Mouse (Mus musculus) right cerebral cortex, postnatal 4 days (tissue): ENCODE measurements at regions not wholly inside any gene's neighbourhood (a gene's known extent, or its start where the extent isn't known, plus 50 kb on each side); places are given as distances from the start of the nearest gene placed in this dataset.

Experiments used
- DNase-seq: peaks from one replicate; pipeline ENCODE4 v3.0.0-alpha.2; 2022

DNA sequence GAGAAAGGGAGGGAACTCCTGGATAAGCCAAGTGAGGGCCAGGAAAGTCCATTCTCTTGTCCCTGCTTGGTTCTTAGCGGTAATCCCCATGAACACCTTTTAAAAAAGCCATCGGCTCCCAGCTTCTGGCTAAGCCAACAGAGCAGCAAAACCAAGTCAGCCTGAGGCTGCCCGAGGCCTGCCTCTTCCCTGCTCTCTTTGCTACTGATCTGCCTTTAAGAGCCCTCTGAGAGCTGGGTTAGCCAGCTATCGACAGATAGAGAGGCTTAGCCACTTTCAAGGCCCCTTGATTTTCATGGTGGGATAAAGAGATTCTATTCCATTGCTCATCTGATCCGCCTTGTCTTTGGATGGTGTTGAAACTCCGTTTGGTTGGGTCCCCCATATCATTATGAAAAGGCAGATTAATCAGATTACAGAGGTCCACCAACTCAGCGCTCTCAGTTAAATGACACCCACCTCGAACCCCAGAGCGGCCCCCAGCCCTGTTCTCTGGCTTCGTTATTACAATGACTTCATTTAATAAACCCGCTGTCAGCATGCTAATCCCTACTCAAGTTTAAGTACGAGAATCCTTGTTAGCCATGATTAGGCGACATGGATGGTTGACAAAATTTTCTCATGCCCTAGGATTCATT is 66.1 kb downstream of the Slc4a3 start:
- no peak for DNase-seq

DNA sequence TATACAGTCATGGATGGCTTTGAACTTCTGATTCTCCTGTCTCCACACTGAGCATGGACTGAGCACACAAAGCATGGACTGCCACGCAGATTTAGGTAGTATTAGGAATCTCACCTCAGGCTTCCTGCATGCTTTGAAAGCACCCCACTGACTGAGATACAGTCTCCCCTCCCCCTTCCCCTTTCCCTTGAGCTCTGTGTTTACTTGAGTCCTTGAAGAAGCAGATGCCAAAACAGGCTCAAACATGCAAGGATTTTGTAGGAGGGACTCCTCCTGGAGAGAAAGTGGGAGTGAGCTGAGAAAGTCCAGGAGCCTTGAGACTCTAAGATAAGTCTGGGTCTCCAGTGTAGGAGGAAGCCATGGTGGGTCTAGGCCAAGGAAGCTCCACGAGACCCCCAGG is 67.1 kb downstream of the Slc4a3 start:
- no peak for DNase-seq

- no peak for DNase-seq
Observed at GRCm38 (mm10) chr1:75616971-75617370, 70.9 kb downstream of the Slc4a3 start.

DNA sequence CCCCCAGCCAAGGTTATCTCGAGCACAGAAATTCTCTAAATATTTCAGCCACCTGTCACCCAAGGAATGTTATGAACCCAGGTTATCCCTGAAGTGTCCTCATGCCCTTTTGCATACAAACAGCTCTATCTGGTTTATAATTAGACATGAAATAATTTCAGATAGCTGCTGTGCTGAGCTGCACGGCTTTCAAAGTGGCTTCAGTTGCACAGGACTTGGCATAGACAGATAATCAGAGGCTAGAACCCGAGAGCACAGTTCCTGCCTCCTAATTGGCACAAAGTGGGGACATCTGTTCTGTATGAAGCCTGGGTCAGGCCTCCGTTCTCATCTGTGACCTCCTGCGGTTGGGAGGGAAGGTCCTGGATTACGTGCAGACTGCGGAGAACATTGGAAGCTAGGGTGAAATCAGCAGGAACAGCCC is 72.3 kb downstream of the Slc4a3 start:
- DNase-seq, result no peak

- DNase-seq, result no peak
Observed at GRCm38 (mm10) chr1:75630287-75630686, 84.2 kb downstream of the Slc4a3 start.

- no peak for DNase-seq
Observed at GRCm38 (mm10) chr1:75631729-75632128, 85.7 kb downstream of the Slc4a3 start.

- no peak for DNase-seq
Observed at GRCm38 (mm10) chr1:75635591-75635990, 89.5 kb downstream of the Slc4a3 start.

- no peak for DNase-seq
Observed at GRCm38 (mm10) chr1:75639031-75640001, 93.2 kb downstream of the Slc4a3 start.

GRCm38 (mm10) chr1:75642496-75642895 is 96.4 kb downstream of the Slc4a3 start:
- DNase-seq, result no peak

GRCm38 (mm10) chr1:75652547-75652946 is 106.5 kb downstream of the Slc4a3 start:
- peak; percentile 57 for DNase-seq

DNA sequence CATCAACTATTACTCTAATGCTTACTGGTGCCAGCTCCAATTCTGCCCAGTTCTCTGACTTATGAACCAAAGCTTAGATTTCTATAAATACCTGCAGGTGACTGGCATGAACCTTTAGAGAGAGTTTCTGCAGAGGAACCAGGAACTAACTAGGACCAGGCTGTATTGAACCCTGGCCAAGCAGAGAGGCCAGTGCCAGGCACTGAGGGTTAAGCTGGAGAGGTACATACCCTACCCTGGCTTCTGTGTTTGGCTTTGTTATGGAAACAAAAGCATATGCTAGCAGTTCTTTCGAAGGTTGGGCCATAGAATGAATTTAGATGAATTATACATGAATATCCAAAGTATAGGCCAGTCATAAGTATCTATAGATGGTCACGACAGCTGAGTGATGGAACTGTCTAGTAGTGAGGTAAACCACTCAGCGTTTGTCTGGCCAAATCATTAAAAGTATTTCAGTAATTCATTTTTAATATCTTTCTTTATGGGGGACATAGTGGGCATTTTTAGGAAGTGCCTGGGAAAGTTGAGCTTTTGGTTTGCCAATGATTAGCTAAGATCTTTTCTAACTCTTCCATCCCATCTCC is 107.0 kb downstream of the Slc4a3 start:
- DNase-seq, result no peak

DNA sequence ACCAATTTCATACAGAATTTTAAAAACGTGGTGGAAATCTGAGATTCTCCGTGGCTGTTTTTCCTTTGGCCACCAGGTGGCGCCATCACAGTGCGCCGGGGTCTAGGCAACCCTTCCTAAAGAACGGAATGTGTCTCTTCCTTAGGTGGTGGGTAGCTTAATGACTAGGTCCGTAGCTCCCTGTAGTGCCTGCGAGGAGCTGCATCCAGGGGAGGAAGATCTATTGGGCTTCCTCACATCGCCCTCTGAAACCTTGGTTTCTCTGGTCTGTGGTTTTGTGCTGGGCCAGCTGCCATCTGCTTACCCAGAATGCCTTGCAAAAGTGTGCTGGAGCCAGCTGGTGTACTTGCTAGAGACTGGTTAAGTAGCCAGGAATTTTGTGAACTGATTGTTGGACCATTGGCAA is 107.6 kb downstream of the Slc4a3 start:
- DNase-seq, result peak; percentile 80

DNA sequence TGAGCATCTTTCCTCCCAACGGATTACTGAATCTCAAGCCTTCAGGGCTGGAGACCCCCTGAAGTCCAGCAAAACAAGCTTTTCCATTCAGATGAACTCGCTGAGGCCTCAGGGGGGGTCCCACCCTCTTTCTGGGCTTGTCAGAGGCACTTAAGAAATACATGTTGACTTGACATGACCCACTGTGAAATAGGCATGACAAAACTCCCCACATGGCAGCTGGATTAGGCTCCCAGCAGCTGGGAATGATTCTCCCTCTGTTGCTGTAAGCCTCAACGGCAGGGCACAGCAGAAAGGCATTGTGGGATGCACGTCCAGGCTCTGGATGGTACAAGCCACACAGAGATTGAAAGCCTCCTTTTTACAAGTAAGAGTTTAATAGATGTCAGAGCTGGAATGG is 110.5 kb downstream of the Slc4a3 start:
- no peak for DNase-seq

GRCm38 (mm10) chr1:75660336-75661100 is 114.5 kb downstream of the Slc4a3 start:
- no peak for DNase-seq

DNA sequence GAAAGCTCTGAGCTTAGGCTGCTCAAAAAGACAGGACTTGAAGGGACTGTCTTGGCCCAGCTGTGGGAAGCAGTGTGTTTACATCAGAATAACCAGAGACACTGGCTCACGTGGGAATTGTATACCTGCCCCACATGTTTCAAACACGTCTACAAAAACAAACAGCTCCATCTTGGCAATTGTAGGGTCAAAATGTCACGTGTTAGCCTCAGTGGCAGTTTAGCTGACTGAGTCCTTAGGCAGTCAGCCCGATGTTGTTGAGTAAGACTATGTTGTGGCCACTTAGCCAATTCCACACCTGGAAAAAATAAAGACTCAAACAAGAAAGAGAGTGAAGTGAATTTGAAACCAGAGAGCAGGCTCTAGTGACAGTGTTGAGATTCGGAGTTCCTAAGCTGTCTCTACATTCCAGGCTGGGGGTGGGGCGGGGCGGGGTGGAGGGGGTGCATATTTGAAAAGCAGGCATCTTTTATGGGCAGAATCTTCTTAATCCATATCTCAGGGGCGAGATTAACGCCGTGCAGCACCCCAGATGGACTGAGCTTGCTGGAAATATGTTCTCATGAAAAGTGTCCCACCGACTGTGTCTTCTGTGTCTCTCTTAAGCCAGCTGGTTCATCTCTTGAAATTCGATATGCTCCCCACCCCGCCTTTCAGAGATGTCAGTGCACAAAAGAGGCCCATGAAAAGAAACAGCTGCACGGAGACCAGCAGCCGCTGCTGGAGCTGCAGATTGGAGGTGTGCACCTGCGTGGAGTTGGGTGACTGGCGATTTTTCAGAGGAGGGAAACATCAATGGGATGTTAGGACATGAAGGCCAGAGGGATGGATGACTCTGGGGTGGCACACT is 116.3 kb downstream of the Slc4a3 start:
- no peak for DNase-seq

DNA sequence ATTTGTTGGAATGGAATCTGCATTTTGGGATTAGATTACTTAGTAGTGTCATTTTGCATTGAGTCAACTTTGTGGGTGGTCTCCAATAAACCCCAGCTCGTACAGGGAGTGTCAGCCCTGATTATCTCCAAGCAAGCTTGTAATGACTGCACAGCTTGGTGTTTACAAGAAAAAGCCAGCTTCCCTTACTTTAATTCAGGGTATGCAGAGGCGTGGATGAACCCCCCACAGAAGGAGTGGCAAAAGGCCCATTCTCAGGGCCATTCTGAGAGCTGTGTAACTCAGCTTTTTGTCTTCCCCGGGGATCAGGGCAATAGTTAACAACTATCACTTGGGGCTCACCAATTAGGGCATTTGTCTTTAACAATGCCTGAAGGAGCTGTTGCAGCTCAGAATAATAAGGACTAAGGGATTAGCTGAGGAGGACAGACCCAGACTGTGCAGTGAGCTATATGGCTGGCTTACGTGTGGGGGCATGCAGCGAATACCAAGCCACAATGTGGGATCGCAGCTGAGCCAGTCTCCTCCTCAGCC is 121.7 kb downstream of the Slc4a3 start:
- DNase-seq, result no peak

DNA sequence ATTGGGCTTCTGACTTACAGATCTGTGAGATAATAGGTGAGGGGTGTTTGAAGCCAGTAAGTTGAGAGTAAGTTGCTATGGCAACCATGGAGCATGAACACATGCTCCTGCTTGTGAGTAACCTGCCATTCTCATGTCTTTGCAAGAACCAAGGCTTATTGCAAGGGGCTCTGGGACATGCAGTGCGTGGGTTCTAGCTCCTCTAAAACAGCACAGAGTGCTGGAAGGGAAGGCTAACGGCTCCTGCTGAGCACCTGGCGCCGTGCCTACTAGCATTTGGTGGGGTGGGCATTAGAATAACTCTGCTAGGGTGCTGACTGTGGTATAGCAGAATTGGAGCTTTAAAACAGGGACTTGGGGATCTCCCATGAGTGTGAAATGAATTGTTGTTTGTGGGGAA is 130.2 kb downstream of the Slc4a3 start:
- DNase-seq, result peak; percentile 41

- no peak for DNase-seq
Observed at GRCm38 (mm10) chr1:75677695-75678094, 131.6 kb downstream of the Slc4a3 start.

GRCm38 (mm10) chr1:75678279-75678678 is 132.2 kb downstream of the Slc4a3 start:
- no peak for DNase-seq

GRCm38 (mm10) chr1:75680366-75680765 is 134.3 kb downstream of the Slc4a3 start:
- DNase-seq, result no peak

- no peak for DNase-seq
Observed at GRCm38 (mm10) chr1:75681913-75682312, 135.8 kb downstream of the Slc4a3 start.

- no peak for DNase-seq
Observed at GRCm38 (mm10) chr1:75692781-75693180, 146.7 kb downstream of the Slc4a3 start.
